Mouse (Mus musculus) myocyte (in vitro differentiated cells): ENCODE data around the gene Csk.

Source experiments
- CEBPB ChIP-seq: IDR thresholded peaks from 2 replicates; pipeline ENCODE4 v1.6.1; 2011; ENCODE audit warnings: mild to moderate bottlenecking, moderate library complexity; ENCODE audit not compliant: poor library complexity, insufficient read depth, severe bottlenecking
- E2F4 ChIP-seq: IDR thresholded peaks from one replicate; pipeline ENCODE4 v1.6.1; 2011; ENCODE audit warnings: mild to moderate bottlenecking, control low read depth, moderate library complexity; ENCODE audit not compliant: insufficient read depth
- MAX ChIP-seq: IDR thresholded peaks from one replicate; pipeline ENCODE4 v1.6.1; 2011; ENCODE audit warnings: low read depth, mild to moderate bottlenecking, control low read depth
- MYOD1 ChIP-seq, 3 experiments: IDR thresholded peaks; one replicate each; pipeline ENCODE4 v1.6.1; 2011; ENCODE audit warnings: control low read depth in 2 of 3, low read depth in 2 of 3, mild to moderate bottlenecking in 2 of 3, moderate library complexity in 1 of 3; ENCODE audit not compliant: insufficient read length in 2 of 3, control insufficient read depth in 1 of 3
- MYOG ChIP-seq, 3 experiments: IDR thresholded peaks; one replicate each; pipeline ENCODE4 v1.6.1; 2011; ENCODE audit warnings: control low read depth in 2 of 3, low read depth in 2 of 3, mild to moderate bottlenecking in 2 of 3; ENCODE audit not compliant: insufficient read length in 2 of 3, control insufficient read depth in 1 of 3, insufficient read depth in 1 of 3
- POLR2A ChIP-seq: IDR thresholded peaks from one replicate; pipeline ENCODE4 v1.6.1; 2011; ENCODE audit warnings: low read depth, mild to moderate bottlenecking, control low read depth, moderate library complexity; ENCODE audit not compliant: insufficient read length
- POLR2AphosphoS2 ChIP-seq: IDR thresholded peaks from one replicate; pipeline ENCODE4 v1.6.1; 2011; ENCODE audit warnings: low read depth, control low read depth; ENCODE audit not compliant: insufficient read length
- SRF ChIP-seq: IDR thresholded peaks from one replicate; pipeline ENCODE4 v1.6.1; 2011; ENCODE audit warnings: low read depth; ENCODE audit not compliant: control insufficient read depth, insufficient read length
- TCF12 ChIP-seq: IDR thresholded peaks from one replicate; pipeline ENCODE4 v1.6.1; 2011; ENCODE audit warnings: mild to moderate bottlenecking, control low read depth; ENCODE audit not compliant: poor library complexity, insufficient read depth, severe bottlenecking
- TCF3 ChIP-seq: IDR thresholded peaks from one replicate; pipeline ENCODE4 v1.6.1; 2011; ENCODE audit warnings: low read depth, control low read depth; ENCODE audit not compliant: insufficient read length
- USF1 ChIP-seq: IDR thresholded peaks from one replicate; pipeline ENCODE4 v1.6.1; 2011; ENCODE audit warnings: low read depth, mild to moderate bottlenecking, control low read depth, moderate library complexity

- no peak for TF ChIP-seq POLR2A
- TF ChIP-seq TCF12 = no peak
- TF ChIP-seq SRF = no peak
- TF ChIP-seq MAX = no peak
- no peak for TF ChIP-seq USF1
- TF ChIP-seq MYOG (IDR thresholded peaks at IDR 0.05; ENCODE audit: control insufficient read depth in 1 of 3, insufficient read depth in 1 of 3, insufficient read length in 2 of 3, low read depth in 2 of 3) = no peak
- TF ChIP-seq POLR2AphosphoS2 = no peak
- TF ChIP-seq CEBPB = no peak
- no peak for TF ChIP-seq MYOD1 (IDR thresholded peaks at IDR 0.05; ENCODE audit: control insufficient read depth in 1 of 3, insufficient read length in 2 of 3, low read depth in 2 of 3)
- TF ChIP-seq E2F4 = no peak
- TF ChIP-seq TCF3 = no peak
These were observed 24.1 kb downstream of the Csk start for GRCm38 (mm10) chr9:57629118-57629874.
